Mouse (Mus musculus) thymus, postnatal 4 days (tissue): ENCODE results near the gene Dhrs7c.
A peak's percentile ranks its signal among the peaks of the same experiment; 100 is the strongest.

Experiments
- DNase-seq: peaks from one replicate; pipeline ENCODE4 v3.0.0; 2021

The Dhrs7c gene

DNA sequence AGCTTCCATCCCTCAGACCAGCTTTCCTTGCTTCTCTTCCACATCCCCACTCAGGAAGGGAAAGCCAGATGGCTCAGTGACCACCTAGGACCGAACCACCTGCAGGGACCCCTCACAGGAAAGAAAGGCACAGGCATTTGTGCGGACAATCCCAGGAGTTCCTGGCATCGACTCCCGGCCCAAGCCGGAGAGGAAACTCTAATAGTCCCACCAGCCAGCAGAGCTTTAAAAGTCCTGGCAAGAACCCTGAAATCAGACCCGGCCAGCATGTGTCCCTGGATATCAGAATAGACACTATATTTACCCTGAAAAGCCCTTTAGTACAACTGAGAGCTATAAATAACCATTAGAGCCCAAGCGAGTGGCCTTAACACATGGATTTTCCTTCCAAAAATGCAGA lies at the start of gene Dhrs7c:
TSS of gene Dhrs7c (plus strand) at position 257 of the 400 bp plus-strand sequence.
- DNase-seq: no peak

- DNase-seq: no peak
Observed at GRCm38 (mm10) chr11:67756287-67756686, 41.7 kb upstream of the Dhrs7c start.

GRCm38 (mm10) chr11:67757373-67758167 lies 40.4 kb upstream of the Dhrs7c start:
- DNase-seq: peak; percentile 9

GRCm38 (mm10) chr11:67771053-67771452 lies 26.9 kb upstream of the Dhrs7c start, which contains the start of gene Glp2r:
Glp2r (minus strand) TSS chr11:67771153.
- no peak for DNase-seq

DNA sequence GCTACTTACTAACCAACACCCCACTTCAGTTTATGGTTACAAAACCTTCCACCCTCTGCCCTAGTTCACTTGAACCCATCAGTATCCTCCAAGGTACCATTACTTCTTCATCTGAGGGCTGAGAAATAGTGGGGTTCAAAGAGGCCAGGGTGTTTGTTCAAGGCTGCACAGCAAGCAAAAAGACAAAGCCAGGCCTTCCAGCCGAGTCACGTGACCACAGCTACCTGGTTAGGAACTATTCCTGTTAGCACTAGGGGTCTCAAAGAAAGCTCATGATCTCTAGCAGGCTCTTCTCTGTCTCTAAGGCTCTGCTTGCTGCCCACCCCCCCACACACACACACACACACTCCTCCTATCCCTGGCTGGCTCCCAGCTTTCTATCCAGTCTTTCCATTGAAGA lies 26.3 kb upstream of the Dhrs7c start:
- no peak for DNase-seq

DNA sequence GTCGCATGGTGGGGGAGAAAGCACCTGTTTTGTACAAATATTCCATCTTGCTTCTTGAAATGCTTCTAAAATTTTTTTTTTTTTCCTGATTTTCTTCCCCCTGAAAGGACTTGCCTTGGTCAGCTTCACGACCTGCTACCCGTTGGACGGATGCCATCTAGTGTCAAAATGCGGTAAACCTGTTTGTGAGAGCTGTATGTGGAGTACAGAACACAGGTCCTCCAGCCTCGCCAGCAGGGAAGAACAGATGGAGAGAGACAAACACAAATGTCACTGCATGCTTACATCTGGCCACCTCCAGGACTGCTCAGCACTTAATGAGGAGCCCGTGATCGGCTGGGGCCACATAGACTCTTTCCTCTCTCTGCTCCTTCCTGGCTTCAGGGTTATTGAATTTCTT lies 25.4 kb upstream of the Dhrs7c start:
- DNase-seq: peak; percentile 19

DNA sequence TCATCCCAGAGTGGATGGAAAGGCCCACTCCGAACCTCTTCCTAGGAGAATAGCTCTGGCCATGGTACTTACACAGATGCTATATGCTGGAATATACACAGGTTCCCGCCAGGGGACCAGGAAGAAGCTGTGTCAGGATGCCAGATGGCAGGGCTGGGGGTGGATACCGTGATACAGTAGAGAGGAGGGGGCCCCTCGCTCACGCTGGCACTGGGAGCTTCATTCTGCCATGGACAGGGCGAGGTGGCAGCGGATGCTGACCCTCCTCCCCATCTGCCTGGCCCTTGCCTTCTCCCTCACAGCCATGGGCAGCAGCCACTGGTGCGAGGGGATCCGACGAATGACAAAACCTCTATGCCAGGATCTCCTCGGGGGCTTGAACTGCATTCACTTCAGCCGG lies 23.6 kb upstream of the Dhrs7c start, which contains the start of gene Gsg1l2:
TSS of gene Gsg1l2 (plus strand) at position 230 of the 400 bp plus-strand sequence.
- no peak for DNase-seq

GRCm38 (mm10) chr11:67790182-67790581 lies 7.8 kb upstream of the Dhrs7c start:
- no peak for DNase-seq

DNA sequence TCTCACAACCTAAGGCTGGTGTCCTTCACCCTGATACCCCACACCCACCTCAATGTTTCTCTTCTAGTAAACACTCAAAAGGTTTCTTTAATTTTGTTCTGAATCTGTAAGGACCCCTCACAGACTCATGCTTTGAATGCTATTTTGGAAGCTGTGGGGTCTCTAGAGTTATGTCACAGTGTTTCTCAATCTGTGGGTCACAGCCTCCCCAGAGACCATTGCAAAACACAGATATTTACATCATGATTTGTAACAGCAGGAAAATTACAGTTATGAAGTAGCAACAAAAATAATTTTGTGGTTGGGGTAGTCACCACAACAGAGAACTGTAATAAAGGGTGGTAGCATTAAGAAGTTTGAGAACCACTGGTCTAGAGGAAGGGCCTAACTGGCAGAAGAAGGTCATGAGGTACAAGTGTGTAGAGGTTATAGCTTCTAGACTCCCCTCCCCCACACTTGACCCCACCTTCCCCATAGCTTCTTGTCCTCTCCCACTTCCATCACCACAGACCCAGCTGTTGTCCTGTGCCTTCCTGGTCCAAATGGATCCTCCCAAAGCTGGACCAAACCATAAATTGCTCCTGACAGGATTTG lies 2.2 kb downstream of the Dhrs7c start:
- no peak for DNase-seq

- DNase-seq: no peak
Observed at GRCm38 (mm10) chr11:67801169-67801568, 3.2 kb downstream of the Dhrs7c start.

DNA sequence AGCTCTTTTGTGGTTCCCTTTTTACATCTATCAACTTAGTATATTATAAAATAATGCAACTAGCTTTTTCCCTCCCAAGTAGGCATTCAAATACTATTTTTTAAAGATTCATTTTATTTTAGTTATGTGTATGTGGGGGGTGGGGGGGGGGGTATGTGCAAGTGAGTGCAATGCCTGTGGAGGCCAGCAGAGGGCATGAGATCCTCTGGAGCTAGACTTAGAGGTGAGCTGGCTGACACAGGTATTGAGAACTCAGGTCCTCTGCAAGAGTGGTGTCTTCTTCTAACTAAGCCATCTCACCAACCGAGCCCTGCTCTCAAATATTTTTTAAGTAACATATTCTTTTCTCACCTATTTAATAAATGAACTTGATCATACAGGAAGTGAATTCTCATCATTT lies 7.6 kb downstream of the Dhrs7c start:
- DNase-seq: peak; percentile 41

- DNase-seq: no peak
Observed at GRCm38 (mm10) chr11:67806832-67807597, 9.0 kb downstream of the Dhrs7c start.

GRCm38 (mm10) chr11:67808051-67808450 lies 10.1 kb downstream of the Dhrs7c start:
- no peak for DNase-seq

- DNase-seq: no peak
Observed at GRCm38 (mm10) chr11:67811535-67811934, 13.5 kb downstream of the Dhrs7c start.

- DNase-seq: peak; percentile 21
Observed at GRCm38 (mm10) chr11:67819604-67820003, 21.6 kb downstream of the Dhrs7c start.

DNA sequence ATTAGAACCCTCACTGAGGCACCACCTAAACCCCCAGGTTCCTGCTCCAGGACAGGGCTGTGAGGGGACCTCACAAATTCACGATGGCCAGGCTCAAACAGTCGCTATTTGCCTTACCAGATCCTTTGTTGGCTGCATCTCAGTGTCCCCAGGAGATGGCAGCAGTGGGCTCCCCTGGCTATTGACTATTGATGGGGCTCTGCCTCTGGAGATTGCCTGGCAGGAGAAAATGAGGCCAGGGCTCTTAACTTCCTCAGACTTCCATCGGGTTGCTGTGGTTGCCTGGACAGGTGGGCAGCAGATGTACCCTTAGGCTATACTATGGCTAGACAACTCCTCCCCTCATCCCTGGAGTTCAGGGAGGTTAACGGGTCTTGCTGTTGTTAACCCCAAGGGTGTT lies 22.2 kb downstream of the Dhrs7c start:
- peak; percentile 46 for DNase-seq

DNA sequence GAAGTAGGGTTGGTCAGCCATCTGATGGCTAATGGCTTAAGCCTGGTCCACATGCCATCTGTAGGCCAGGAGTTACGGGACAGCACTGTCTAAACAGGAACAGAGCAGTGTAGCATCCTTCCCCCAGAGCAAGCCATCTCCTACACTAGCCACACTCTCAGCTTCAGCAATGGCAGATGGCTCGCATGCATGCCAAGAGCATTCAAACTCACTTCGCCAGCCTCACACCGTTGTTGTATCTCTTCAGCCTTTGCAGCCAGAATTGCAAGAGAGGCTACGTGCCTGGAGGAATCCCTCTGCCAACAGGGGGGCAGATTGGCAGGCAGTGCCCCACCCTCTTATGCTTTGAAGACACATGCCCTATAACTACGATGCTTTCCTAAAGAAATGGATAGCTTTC lies 23.6 kb downstream of the Dhrs7c start:
- DNase-seq: no peak

- no peak for DNase-seq
Observed at GRCm38 (mm10) chr11:67828360-67829059, 30.5 kb downstream of the Dhrs7c start.

GRCm38 (mm10) chr11:67829530-67829929 lies 31.5 kb downstream of the Dhrs7c start:
- DNase-seq: no peak

GRCm38 (mm10) chr11:67831820-67832219 lies 33.8 kb downstream of the Dhrs7c start:
- no peak for DNase-seq

GRCm38 (mm10) chr11:67835408-67836078 lies 37.6 kb downstream of the Dhrs7c start:
- DNase-seq: no peak

GRCm38 (mm10) chr11:67839810-67840209 lies 41.8 kb downstream of the Dhrs7c start:
- no peak for DNase-seq
